Mouse (Mus musculus) layer of hippocampus, adult 2 months (tissue): Measurements from ENCODE around the gene Susd5. TPM values are rescaled to one million over a fixed set of nuclear protein-coding genes. Genes with fewer than 3 reads are reported as not detected.
"Not testable (repeated sequence)": the region's sequence is repeated elsewhere in the genome, so short reads cannot be mapped to it uniquely, and the experiment has no call there.

Experiments
- DNase-seq, 2 experiments: peaks; one replicate each; pipeline ENCODE4 v3.0.0; 2022; ENCODE audit warnings: low spot score in 2 of 2
- H3K27ac ChIP-seq: fragments of 200-600 bp; 2 replicates; pipeline ENCODE4 v1.8.1; 2022
- H3K4me3 ChIP-seq: fragments of 200-600 bp; 2 replicates; pipeline ENCODE4 v1.8.1; 2022; ENCODE audit warnings: mild to moderate bottlenecking
- CTCF ChIP-seq: fragments of 200-600 bp; conservative IDR thresholded peaks from 2 replicates; pipeline ENCODE4 v1.8.1; 2022; ENCODE audit warnings: antibody characterized with exemption, mild to moderate bottlenecking, moderate library complexity
- total RNA-seq, 2 experiments: library from RNA; stranded (reverse); gene quantifications; 2 replicates each; pipeline ENCODE4 v1.2.3; 2021

The Susd5 gene
- total RNA-seq, 2 experiments from 2014 or later, result 3.0 to 3.3 TPM

DNA sequence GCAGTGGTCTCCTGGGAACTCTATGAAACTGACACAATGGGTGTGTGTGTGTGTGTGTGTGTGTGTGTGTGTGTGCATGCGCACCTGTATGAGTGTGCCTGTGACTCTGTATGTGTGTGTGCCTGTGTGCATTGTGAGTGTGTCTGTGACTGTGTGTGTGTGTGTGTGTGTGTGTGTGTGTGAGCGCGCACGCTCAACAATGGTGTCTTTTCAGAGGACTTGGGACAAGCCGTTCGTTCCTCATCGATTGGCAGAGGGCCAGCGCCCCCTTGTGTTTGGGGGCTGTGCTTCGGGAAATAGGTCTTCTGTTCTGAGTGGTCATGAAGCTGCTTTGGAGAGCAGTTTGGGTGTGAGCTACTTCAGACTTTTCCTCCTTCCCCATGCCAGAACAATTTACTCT, 35.2 kb downstream of the Susd5 start:
- TF ChIP-seq CTCF, result 0 out of 2 replicates have a peak, but pooled peaks have one; percentile 18
- not testable (repeated sequence) for DNase-seq, H3K4me3 ChIP-seq, H3K27ac ChIP-seq

DNA sequence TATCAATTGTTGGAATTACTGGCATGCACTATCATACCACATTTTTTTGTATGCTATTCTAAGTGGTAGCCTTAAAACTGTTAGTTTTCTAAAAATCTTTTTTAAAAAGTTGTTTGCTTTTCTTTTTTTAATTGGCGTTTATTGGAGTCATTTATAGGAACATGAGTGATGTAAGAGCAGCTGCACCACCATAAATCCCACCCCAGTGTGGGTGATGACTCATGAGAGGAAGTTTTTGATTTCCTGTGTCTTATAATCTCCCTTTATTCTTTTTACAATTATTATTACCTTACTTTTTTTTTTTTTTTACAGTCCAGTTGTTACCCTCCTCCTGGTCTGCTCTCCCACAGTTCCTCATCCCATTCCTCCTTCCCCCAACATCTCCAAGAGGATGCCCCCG, 37.9 kb downstream of the Susd5 start:
- Histone ChIP-seq H3K27ac (no peak overlapping the region), H3K4me3 (no peak overlapping the region)
- no peak for DNase-seq
- TF ChIP-seq CTCF, result no peak

DNA sequence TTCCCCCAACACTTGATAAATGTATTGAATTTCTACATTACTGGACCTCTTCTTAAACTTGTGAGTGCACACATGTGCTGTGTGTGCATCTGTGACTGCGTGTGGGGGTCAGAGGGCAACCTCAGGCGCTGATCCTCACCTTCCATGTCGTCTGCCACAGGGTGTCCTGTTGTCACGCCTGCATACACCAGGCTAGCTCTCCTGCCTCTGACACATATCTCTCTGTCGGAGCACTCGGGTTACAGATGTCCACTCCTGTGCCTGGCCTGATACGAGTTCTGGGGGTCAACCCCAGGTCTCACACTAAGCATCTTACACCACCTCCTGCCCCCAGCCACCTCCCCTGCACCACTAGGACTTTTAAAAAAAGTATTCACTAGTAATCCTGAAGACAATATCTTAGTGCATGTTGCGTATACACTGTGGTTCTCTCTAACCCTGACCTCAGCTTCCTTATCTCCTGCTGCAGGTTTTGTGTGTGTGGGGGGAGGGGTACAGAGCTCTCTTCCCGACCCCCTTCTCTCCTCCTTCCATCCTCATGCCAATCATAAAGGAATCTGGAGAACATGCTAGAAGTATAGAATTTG, 41.9 kb downstream of the Susd5 start:
- Histone ChIP-seq H3K4me3 (no peak overlapping the region), H3K27ac (no peak overlapping the region)
- DNase-seq, result no peak
- no peak for TF ChIP-seq CTCF

DNA sequence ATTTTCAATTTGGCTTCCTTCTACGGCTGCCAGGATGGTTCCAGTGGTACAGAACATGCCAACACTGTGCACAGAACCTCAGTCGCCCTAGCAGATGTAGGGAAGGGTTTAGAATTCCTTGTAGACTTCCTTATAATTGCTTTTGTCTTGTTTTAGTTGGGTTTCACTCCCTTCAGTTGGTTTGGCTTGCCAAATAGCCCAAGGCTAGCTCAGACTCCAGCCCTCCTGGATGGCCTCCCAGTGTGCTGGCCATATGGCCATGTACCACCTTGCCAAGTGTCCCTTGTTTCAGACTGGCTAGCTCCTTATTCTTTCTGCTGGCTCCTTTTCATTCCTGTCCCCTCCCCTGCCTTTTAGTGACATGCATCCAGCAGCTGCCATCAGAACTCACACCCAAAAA, 53.3 kb downstream of the Susd5 start:
- no peak overlapping the region for H3K4me3 ChIP-seq
- DNase-seq, result no peak
- no peak for TF ChIP-seq CTCF
- no peak overlapping the region for H3K27ac ChIP-seq

DNA sequence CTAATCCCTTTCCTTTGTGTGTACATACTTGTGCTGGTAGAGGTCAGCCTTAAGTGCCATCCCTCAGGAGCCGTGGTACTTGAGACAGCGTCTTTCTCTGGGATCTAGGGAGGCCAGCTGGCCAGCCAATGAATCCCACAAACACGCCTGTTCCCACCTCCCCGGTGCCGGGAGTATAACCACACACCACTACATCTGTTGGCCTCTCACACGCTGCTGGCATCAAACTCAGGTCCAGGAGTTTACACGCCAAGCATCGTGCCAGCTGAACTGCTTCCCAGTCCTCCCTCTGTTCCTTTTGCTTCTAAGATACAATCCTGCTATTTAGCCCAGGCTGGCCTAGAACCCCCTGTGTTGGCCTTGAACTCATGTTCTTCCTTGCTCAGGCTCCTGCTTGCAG, 54.2 kb downstream of the Susd5 start:
- no peak for DNase-seq
- H3K27ac ChIP-seq, result no peak overlapping the region
- TF ChIP-seq CTCF, result no peak
- no peak overlapping the region for H3K4me3 ChIP-seq

GRCm38 (mm10) chr9:114112226-114112625, 55.3 kb downstream of the Susd5 start:
- peak in 1 of 2 experiments; percentile 31 for DNase-seq

DNA sequence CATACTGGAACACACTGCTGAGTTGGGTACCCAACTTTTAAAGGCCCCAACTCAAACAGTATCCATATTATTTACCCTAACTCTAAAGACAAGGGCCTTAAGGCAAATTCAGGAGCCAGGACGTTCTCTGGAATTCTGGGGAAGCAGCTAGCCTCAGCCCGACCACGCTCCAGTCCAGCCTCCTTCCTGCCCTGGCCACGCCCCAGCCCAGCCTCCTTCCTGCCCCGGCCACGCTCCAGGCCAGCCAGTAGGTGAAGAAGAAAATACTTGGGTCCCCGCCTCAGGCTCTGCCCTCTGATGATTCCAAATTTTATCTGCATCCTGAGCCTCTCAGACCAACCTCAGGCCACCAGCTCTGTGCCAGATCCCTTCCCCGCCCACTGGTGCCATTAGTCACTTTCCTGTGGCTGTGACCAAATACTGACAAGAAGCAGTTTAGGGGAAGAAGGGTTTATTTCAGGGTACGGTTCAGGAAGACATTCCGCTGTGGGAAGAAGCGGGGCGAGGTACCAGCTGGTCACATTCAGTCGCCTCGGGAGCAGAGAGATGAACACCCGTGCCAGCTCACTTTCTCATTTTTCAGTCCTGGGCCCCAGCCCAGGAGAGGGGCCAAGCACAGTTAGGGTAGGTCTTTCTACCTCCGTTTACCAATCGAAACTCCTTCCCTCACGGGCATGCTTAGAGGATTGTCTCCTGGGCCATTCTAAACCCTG, 57.1 kb downstream of the Susd5 start:
- H3K27ac ChIP-seq, result no peak overlapping the region
- TF ChIP-seq CTCF, result no peak
- DNase-seq, result no peak
- no peak overlapping the region for H3K4me3 ChIP-seq

More at GRCm38 (mm10) chr9:114112226-114112625, 55.3 kb downstream of the Susd5 start:
- Histone ChIP-seq H3K4me3 (no peak overlapping the region), H3K27ac (no peak overlapping the region)
- TF ChIP-seq CTCF, result no peak

GRCm38 (mm10) chr9:114116672-114117071, 59.7 kb downstream of the Susd5 start:
- not testable (repeated sequence) for H3K4me3 ChIP-seq, H3K27ac ChIP-seq
- DNase-seq, result peak; percentile 46 to 83
- peak; percentile 91 for TF ChIP-seq CTCF

- H3K4me3 ChIP-seq, H3K27ac ChIP-seq, DNase-seq: not testable (repeated sequence)
Observed at GRCm38 (mm10) chr9:114122862-114123261, 65.9 kb downstream of the Susd5 start.

DNA sequence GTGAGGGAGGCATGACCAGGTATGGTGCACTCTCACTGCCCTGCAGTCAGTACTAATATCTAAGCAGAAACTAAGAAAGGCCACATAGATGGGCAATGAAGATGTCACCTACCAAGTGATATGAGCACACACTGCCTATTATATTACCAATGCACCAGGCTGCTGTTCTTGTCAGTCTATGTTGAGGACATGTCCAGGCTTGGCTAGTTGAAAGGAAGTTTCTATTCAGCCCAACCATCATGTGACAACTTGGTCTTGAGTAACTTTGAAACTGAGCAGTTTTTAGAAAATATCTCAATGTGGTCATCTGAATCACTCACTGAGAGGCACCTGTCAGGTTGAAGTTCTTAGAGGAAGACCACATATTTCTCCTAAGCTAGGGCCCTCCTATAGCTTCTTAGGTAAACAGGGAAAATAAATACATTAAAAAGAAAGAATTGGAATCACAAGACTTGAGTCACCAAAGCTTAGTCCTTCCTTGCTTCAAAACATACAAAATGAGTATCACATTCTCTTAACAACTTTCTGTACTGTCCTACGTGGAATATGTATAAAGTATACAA, 72.4 kb downstream of the Susd5 start:
- not testable (repeated sequence) for H3K4me3 ChIP-seq, H3K27ac ChIP-seq, DNase-seq

Other genes starting within 250 kb of the Susd5 start
- 10 to 100 TPM; 77.0 to 91.3 TPM for gene Ubp1, start 126.2 kb upstream of the Susd5 start, total RNA-seq
- gene Fbxl2, start 10.9 kb upstream of the Susd5 start, total RNA-seq, result 10 to 100 TPM; 33.8 to 34.9 TPM